Mouse (Mus musculus) embryonic fibroblast, embryonic 13.5 days (primary cell): ENCODE measurements around the gene Acaa1b. TPM values are rescaled to one million over a fixed set of nuclear protein-coding genes. Genes with fewer than 3 reads are reported as not detected.

Experiments
- H3K27ac ChIP-seq: 2 replicates; pipeline ENCODE4 v1.5.1; 2012; ENCODE audit warnings: low read length, control low read depth, inconsistent platforms; ENCODE audit not compliant: insufficient read depth
- H3K4me1 ChIP-seq: 2 replicates; pipeline ENCODE4 v1.6.1; 2011; ENCODE audit warnings: low read length; ENCODE audit not compliant: control insufficient read depth, insufficient read depth
- H3K4me3 ChIP-seq: 2 replicates; pipeline ENCODE4 v1.5.1; 2011; ENCODE audit warnings: mild to moderate bottlenecking, control low read depth, low read length; ENCODE audit not compliant: insufficient read depth
- CTCF ChIP-seq: IDR thresholded peaks from 2 replicates; pipeline ENCODE4 v1.5.1; 2011; ENCODE audit warnings: mild to moderate bottlenecking, control low read depth, low read length, moderate library complexity, borderline replicate concordance; ENCODE audit not compliant: insufficient read depth
- POLR2A ChIP-seq: IDR thresholded peaks from 2 replicates; pipeline ENCODE4 v1.6.1; 2011; ENCODE audit warnings: low read depth, mild to moderate bottlenecking, control low read depth, low read length, moderate library complexity
- polyA plus RNA-seq: library from polyadenylated mRNA; stranded (reverse); fragments of >200 nt; gene quantifications from 2 replicates; pipeline ENCODE4 v1.2.4, GENCODE M21; 2011; ENCODE audit warnings: low read depth; ENCODE audit not compliant: missing spikeins, insufficient read length

The Acaa1b gene
- polyA plus RNA-seq, result 0.98 and 1.0 TPM in 2 replicates

- Histone ChIP-seq H3K4me3 (peak within 1 kb of the TSS; percentile 52), H3K27ac (no peak within 1 kb of the TSS), H3K4me1 (no peaks in the 10 kb centered on the region)
- TF ChIP-seq POLR2A (no peak), CTCF (peak; percentile 46)
Measured at GRCm38 (mm10) chr9:119156278-119157201, at the start of gene Acaa1b. Gene Acaa1b, minus strand, starts transcription at chr9:119157093.

- no peak overlapping the region for H3K4me3 ChIP-seq
- TF ChIP-seq POLR2A (no peak), CTCF (no peak)
- no peak overlapping the region for H3K27ac ChIP-seq
- H3K4me1 ChIP-seq, result no peaks in the 10 kb centered on the region
Measured at GRCm38 (mm10) chr9:119206666-119207065, 49.8 kb upstream of the Acaa1b start.

GRCm38 (mm10) chr9:119205756-119206155 lies 48.9 kb upstream of the Acaa1b start:
- H3K27ac ChIP-seq, result no peak overlapping the region
- no peak overlapping the region for H3K4me3 ChIP-seq
- no peak for TF ChIP-seq POLR2A
- TF ChIP-seq CTCF, result no peak
- H3K4me1 ChIP-seq, result no peaks in the 10 kb centered on the region

- TF ChIP-seq CTCF (no peak), POLR2A (no peak)
- no peak overlapping the region for H3K27ac ChIP-seq
- no peaks in the 10 kb centered on the region for H3K4me1 ChIP-seq
- no peak overlapping the region for H3K4me3 ChIP-seq
Measured at GRCm38 (mm10) chr9:119203617-119204016, 46.7 kb upstream of the Acaa1b start.

DNA sequence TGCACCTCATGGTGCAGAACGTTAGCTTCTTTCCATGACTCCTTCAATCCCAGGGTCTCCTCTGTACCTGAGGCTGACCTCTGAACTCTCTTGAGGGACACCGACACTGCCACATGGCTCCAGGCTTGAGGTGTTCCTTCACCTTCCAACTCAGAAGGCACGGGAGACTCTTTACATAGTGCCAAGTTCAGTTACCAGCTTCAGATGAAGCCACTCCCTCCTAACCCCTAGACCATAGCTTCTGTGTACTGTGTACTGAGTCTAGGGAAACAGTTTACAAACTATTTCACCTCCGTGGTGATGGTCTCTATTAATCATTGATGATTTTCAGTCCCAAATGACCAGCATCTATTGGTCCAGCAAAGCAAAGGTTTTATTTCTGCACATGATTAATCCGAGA lies 44.8 kb upstream of the Acaa1b start:
- no peak for TF ChIP-seq CTCF
- TF ChIP-seq POLR2A, result no peak
- Histone ChIP-seq H3K27ac (no peak overlapping the region), H3K4me1 (no peaks in the 10 kb centered on the region), H3K4me3 (no peak overlapping the region)

DNA sequence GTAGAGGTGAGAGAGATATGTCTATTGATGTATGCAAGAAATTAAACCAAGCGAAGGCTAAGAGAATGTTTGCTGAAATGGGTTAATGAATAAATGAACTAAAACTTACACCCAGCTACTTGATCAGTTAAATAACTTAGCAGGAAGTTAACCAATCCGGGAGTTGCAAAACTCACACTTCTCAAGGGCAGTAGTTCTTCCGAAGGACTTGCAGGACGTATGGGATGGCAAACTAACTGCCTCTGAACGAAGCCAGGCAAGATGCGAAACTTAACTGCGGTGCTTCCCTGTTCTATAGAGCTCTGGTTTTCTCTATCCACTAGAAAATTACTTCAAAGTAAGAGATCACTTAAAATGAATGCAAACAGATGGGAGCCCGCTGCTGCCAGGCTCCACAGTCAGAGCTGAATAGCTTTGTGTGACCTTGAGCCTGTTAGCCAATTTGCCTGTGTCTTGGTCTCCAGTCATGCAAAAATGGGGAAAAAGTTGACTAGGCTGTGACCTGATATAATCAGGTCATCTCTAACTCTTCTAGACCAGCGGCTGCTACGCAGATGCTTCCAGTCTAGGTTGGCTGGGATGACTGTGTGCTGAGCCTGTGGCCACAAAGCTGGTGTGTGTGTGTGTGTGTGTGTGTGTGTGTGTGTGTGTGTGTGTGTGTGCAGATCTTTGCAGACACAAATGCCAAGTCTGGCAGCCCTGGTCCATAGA lies 42.4 kb upstream of the Acaa1b start:
- no peak for TF ChIP-seq POLR2A
- TF ChIP-seq CTCF, result no peak
- Histone ChIP-seq H3K27ac (no peak overlapping the region), H3K4me1 (no peaks in the 10 kb centered on the region), H3K4me3 (no peak overlapping the region)

DNA sequence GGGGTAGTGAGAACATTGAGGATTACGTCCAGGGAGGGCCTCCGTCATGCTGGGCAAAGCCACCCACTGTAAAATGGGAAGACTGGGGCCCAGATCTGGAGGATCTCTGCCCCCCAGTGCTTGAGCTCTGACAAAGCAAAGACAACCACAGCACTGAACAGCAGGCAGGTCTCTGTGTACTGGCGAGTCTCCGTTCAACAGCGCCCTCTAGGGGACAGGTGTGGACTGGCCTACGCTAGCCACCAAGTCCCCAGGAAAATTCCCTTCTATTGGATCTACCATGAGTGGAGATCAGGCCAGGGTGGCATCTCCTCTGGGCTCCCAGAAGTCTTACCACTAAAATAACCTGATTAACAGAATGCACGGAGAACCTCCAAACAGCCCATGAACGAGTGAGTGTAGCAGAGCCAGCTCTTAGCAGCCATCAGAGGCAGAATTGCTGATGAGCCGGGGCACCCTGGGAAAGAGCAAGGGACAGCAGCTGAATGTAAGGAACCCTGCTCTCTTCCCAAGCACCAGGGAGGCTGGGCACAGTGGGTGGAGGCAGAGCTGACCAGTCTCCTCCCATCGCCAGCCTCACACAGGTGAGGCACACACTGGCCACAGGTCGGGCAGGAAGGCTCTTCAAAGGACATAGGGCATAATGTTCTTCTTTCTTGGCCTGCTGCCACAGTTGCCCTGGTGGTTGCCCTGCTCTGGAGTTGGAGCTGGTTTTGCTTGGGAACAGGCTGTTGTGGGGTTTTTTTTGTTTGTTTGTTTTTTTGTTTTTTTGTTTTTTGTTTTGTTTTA lies 35.5 kb upstream of the Acaa1b start:
- Histone ChIP-seq H3K4me1 (no peaks in the 10 kb centered on the region), H3K27ac (no peak overlapping the region), H3K4me3 (no peak overlapping the region)
- TF ChIP-seq POLR2A (no peak), CTCF (peak; percentile 48; the same call in 1 of the 2 replicates)

DNA sequence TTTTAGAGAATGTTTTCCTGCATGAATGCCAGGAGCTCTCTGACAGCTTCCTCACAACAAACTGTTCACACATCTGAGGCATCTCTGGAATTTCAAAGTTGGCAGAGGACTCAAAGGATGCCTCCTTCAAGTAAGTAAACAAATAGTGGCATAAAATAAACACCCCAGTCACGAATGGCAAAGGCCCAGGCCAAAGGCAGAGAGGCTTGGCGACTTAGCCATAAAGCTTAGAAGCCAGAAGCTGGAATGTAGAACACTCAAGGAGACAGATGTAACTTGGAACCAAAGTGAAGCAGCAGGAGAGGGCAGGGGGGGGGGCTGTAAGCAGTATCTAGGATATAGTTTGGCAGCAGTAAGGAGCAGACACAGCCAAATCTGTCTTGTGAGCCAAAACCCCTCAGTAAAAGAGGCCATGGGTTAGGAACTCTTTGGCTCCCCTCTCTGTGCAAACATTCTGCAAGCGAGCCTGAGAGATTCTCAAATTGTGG lies 24.4 kb upstream of the Acaa1b start:
- TF ChIP-seq CTCF (no peak), POLR2A (no peak)
- H3K4me3 ChIP-seq, result no peak overlapping the region
- H3K4me1 ChIP-seq, result no peaks in the 10 kb centered on the region
- no peak overlapping the region for H3K27ac ChIP-seq

GRCm38 (mm10) chr9:119179292-119179691 lies 22.4 kb upstream of the Acaa1b start:
- H3K27ac ChIP-seq, result no peak overlapping the region
- no peaks in the 10 kb centered on the region for H3K4me1 ChIP-seq
- TF ChIP-seq POLR2A, result no peak
- TF ChIP-seq CTCF, result no peak
- no peak overlapping the region for H3K4me3 ChIP-seq

GRCm38 (mm10) chr9:119167608-119168007 lies 10.7 kb upstream of the Acaa1b start:
- TF ChIP-seq POLR2A (no peak), CTCF (no peak)
- no peaks in the 10 kb centered on the region for H3K4me1 ChIP-seq
- no peak overlapping the region for H3K27ac ChIP-seq
- H3K4me3 ChIP-seq, result no peak overlapping the region
